9 mouse cellular contexts compared by ENCODE assay signal in genomic region chr12:100887801-100888258, GRCm38 (mm10). TPM values are rescaled to one million over a fixed set of nuclear protein-coding genes. Genes with fewer than 3 reads are reported as not detected.
DNase-seq lines count a peak whose midpoint lies in the region; ATAC-seq and TF ChIP-seq lines count a peak whose summit lies in the region.
"Had no signal": no experiment of that assay in that cellular context is flagged by ENCODE, and none has a peak within 500 bp of the region (broad histone marks: within the 10 kb centered on the region; RNA-seq: fewer than 3 reads in every experiment).

No protein-coding gene starts in this region.

- whole genome bisulfite sequencing in hindbrain, postnatal 0 days, result 22% methylated on average over 12 of the region's 12 CpGs
- WGBS in lung, embryonic 16.5 days, result 17% methylated on average over 12 of the region's 12 CpGs

- no peak for TF ChIP-seq CTCF in gastrocnemius, adult 2 months (IDR thresholded peaks at IDR 0.05)
- TF ChIP-seq CTCF in hindbrain, postnatal 0 days (IDR thresholded peaks at IDR 0.05; ENCODE audit: low read depth), result no peak

- peak; percentile 79 for ATAC-seq in hindbrain, postnatal 0 days
- peak; percentile 94 for ATAC-seq in lung, embryonic 16.5 days (ENCODE audit: low read depth)
- ATAC-seq in monocyte, adult 5-6 weeks (replicated peaks; ENCODE audit: insufficient number of reproducible peaks, low FRiP score, low TSS enrichment, poor library complexity, severe bottlenecking), result no peak

- intact Hi-C loops in gastrocnemius, adult 2 months (cut with DNase I), result no loop called here

- no peaks in the 10 kb centered on the region for H3K27me3 ChIP-seq in hindbrain, postnatal 0 days (ENCODE audit: insufficient read depth, low read length)
- H3K27me3 ChIP-seq in lung, embryonic 16.5 days (ENCODE audit: control insufficient read depth, insufficient read depth, low read depth, low read length), result no peaks in the 10 kb centered on the region; the same call in 1 of the 2 replicates

- no peaks in the 10 kb centered on the region for H3K36me3 ChIP-seq in hindbrain, postnatal 0 days (ENCODE audit: insufficient read depth, low read length)
- H3K36me3 ChIP-seq in lung, embryonic 16.5 days (ENCODE audit: control insufficient read depth, insufficient read depth, low read length), result no peaks in the 10 kb centered on the region

- peak; percentile 26 for DNase-seq in gastrocnemius, adult 2 months
- no peak for DNase-seq in gastrocnemius, adult 18-20 months (ENCODE audit: low spot score)
- peak; percentile 46 for DNase-seq in 416B (ENCODE audit: low read depth)
- peak; percentile 50 to 66 for DNase-seq in cerebellum, postnatal 25 days
- DNase-seq in hindbrain, postnatal 0 days (ENCODE audit: low spot score), result peak; percentile 77
- peak; percentile 13 for DNase-seq in right cerebral cortex, postnatal 4 days

- H3K4me1 ChIP-seq in hindbrain, postnatal 0 days (ENCODE audit: insufficient read depth, low read length), result no peaks in the 10 kb centered on the region
- H3K4me1 ChIP-seq in lung, embryonic 16.5 days (replicated peaks; ENCODE audit: control insufficient read depth, insufficient read depth, low read length), result no peaks in the 10 kb centered on the region

- no peak overlapping the region; the same call in 1 of the 2 replicates for H3K9ac ChIP-seq in hindbrain, postnatal 0 days (replicated peaks; ENCODE audit: low read length)
- no peak overlapping the region for H3K9ac ChIP-seq in lung, embryonic 16.5 days (ENCODE audit: low read length)

- no peak overlapping the region for H3K27ac ChIP-seq in gastrocnemius, adult 2 months
- H3K27ac ChIP-seq in hindbrain, postnatal 0 days, result no peak overlapping the region
- H3K27ac ChIP-seq in lung, embryonic 16.5 days (ENCODE audit: low read length), result no peak overlapping the region

- H3K4me3 ChIP-seq in gastrocnemius, adult 2 months, result no peak overlapping the region
- no peak overlapping the region for H3K4me3 ChIP-seq in hindbrain, postnatal 0 days (ENCODE audit: low read length)
- no peak overlapping the region for H3K4me3 ChIP-seq in lung, embryonic 16.5 days (ENCODE audit: low read length)
- H3K4me3 ChIP-seq: erythroblast, embryonic 14.5 days had no signal

- peak overlapping the region; percentile 10 for H3K4me2 ChIP-seq in hindbrain, postnatal 0 days (ENCODE audit: low read depth, low read length)
- H3K4me2 ChIP-seq in lung, embryonic 16.5 days (ENCODE audit: low read depth, low read length), result no peak overlapping the region

- no peaks in the 10 kb centered on the region for H3K9me3 ChIP-seq in hindbrain, postnatal 0 days (ENCODE audit: low read length)
- H3K9me3 ChIP-seq in lung, embryonic 16.5 days (ENCODE audit: control insufficient read depth, low read length), result no peaks in the 10 kb centered on the region

RNA-seq across cellular contexts. Expression of gene Gpr68, which starts 20.2 kb away (rescaled TPM):
- under 1 TPM in 1 of 2 experiments, not detected in 1; 0.14 TPM for total RNA-seq in gastrocnemius, adult 2 months (2021)
- total RNA-seq in gastrocnemius, adult 18-20 months (2021), result under 1 TPM in 1 of 2 experiments, not detected in 1; 0.26 TPM
- total RNA-seq in hindbrain, postnatal 0 days (2014; rRNA removed), result 29.5 and 33.1 TPM in 2 replicates
- 6.0 and 8.1 TPM in 2 replicates for polyA plus RNA-seq in hindbrain, postnatal 0 days (2015; fragmentation: Nextera tagmentation; extraction: Ambion mirVana)
- polyA plus RNA-seq in lung, embryonic 16.5 days (2015; fragmentation: Nextera tagmentation; extraction: Ambion mirVana), result 0.47 and 0.58 TPM in 2 replicates
- total RNA-seq in monocyte, adult 5-6 weeks (2017), result 4.4 to 27.8 TPM (median 4.9 TPM) in 3 replicates
- polyA plus RNA-seq: erythroblast, embryonic 14.5 days had no signal
